Mouse (Mus musculus): ENCODE results near the gene Crybb1. TPM values are rescaled to one million over a fixed set of nuclear protein-coding genes. Genes with fewer than 3 reads are reported as not detected.

Crybb1 gene
- polyA plus RNA-seq, 1 experiment from 2014 or later = 0.20 TPM

DNA sequence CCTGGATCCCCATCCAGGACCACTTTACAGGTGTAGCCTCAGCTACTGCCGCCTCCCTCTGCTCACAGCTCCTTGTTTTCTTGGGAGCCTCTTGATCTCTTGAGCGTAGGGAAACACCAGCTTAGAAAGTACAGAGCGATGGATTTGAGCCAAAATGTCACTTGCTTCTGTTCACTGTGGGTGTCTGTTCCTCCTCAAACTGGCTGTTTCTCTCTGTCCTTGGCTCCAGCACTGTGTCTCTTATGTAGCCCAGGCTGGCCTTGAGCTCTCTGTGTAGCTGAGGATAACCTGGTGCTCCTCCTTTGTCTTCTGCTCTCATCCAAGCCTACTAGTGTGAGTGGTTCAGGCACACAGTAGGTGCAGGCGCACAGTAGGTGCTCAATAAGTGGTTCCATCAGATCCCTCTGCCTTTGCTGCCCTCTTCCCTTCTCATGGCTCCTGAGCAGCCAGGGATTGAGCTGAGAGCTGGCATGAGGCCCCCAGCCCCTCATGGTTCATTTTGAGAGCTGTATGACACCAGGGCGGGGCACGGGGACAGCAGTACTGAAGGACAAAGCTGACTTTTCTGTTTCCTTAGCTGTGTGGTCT, 45.2 kb downstream of the Crybb1 start:
- Histone ChIP-seq H3K4me2 (ENCODE audit: low read depth, severe bottlenecking) (no peak overlapping the region), H3K4me1 (ENCODE audit: control insufficient read depth, insufficient read depth, low read length) (no peaks in the 10 kb centered on the region), H3K4me3 (ENCODE audit: low read depth, low read length) (no peak overlapping the region), H3K27ac (replicated peaks; ENCODE audit: low read depth, low read length) (no peak overlapping the region), H3K27me3 (ENCODE audit: control insufficient read depth, insufficient read depth, low read length) (no peaks in the 10 kb centered on the region), H3K36me3 (ENCODE audit: control insufficient read depth, insufficient read depth, low read length) (no peaks in the 10 kb centered on the region), H3K9ac (ENCODE audit: low read length) (no peak overlapping the region), H3K9me3 (ENCODE audit: control insufficient read depth, low read length) (no peaks in the 10 kb centered on the region)
- 85% methylated on average over 6 of the region's 6 CpGs for WGBS
- no peak for ATAC-seq (ENCODE audit: insufficient number of reproducible peaks, low FRiP score, low TSS enrichment, low read depth)
- no peak for DNase-seq (ENCODE audit: low spot score)

DNA sequence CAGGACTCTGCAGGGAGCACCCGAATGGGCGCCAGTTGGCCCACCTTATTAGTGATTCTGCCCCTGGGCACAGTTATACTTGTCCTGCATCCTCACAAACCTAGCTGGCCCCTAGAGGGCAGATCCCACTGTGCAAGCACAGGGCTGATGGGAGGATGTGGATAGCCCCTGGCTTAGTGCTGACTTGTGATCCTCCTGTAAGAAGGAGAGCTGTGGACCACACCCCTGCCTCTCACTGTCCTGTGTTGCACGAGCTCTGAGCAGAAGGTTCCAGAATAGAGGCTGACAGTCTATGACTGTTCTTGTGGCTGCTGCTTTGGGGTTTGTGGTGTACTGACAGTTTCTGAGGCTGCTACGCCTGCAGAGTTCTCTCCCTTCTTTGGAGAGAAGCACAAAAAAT, 46.1 kb downstream of the Crybb1 start:
- Histone ChIP-seq H3K9ac (ENCODE audit: low read length) (no peak overlapping the region), H3K4me3 (ENCODE audit: low read depth, low read length) (no peak overlapping the region), H3K27me3 (ENCODE audit: control insufficient read depth, insufficient read depth, low read length) (no peaks in the 10 kb centered on the region), H3K27ac (replicated peaks; ENCODE audit: low read depth, low read length) (no peak overlapping the region), H3K4me1 (ENCODE audit: control insufficient read depth, insufficient read depth, low read length) (no peaks in the 10 kb centered on the region), H3K36me3 (ENCODE audit: control insufficient read depth, insufficient read depth, low read length) (no peaks in the 10 kb centered on the region), H3K9me3 (ENCODE audit: control insufficient read depth, low read length) (no peaks in the 10 kb centered on the region), H3K4me2 (ENCODE audit: low read depth, severe bottlenecking) (no peak overlapping the region)
- ATAC-seq (ENCODE audit: insufficient number of reproducible peaks, low FRiP score, low TSS enrichment, low read depth) = no peak
- no peak for DNase-seq (ENCODE audit: low spot score)
- WGBS = 89% methylated on average over 4 of the region's 4 CpGs

DNA sequence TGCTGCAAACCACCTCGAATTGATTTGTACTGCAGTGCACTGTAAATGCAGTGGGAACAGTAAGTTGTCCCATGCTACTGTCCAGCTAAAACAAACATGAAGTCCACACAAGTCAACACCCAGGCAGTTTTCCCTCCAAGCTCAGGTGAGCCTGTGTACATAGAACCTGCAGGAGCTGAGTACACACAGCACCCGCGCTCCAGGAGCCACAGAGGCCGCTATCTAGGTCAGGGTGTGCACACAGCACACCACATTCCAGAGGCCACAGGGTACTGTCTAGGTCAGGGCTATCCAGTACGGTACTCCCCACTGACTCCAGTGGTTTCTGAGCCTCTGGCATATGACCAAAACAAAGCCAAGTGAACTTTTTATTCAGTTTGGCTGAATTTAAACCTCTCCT, 46.7 kb downstream of the Crybb1 start:
- Histone ChIP-seq H3K4me3 (ENCODE audit: low read depth, low read length) (no peak overlapping the region), H3K4me2 (ENCODE audit: low read depth, severe bottlenecking) (no peak overlapping the region), H3K9ac (ENCODE audit: low read length) (no peak overlapping the region), H3K36me3 (ENCODE audit: control insufficient read depth, insufficient read depth, low read length) (peaks cover 1% of the 10 kb centered on the region; the same call in 1 of the 2 replicates), H3K4me1 (ENCODE audit: control insufficient read depth, insufficient read depth, low read length) (no peaks in the 10 kb centered on the region), H3K9me3 (ENCODE audit: control insufficient read depth, low read length) (no peaks in the 10 kb centered on the region), H3K27ac (replicated peaks; ENCODE audit: low read depth, low read length) (no peak overlapping the region), H3K27me3 (ENCODE audit: control insufficient read depth, insufficient read depth, low read length) (no peaks in the 10 kb centered on the region)
- 92% methylated on average over 5 of the region's 5 CpGs for WGBS
- ATAC-seq (ENCODE audit: insufficient number of reproducible peaks, low FRiP score, low TSS enrichment, low read depth) (no peak), DNase-seq (ENCODE audit: low spot score) (no peak)

DNA sequence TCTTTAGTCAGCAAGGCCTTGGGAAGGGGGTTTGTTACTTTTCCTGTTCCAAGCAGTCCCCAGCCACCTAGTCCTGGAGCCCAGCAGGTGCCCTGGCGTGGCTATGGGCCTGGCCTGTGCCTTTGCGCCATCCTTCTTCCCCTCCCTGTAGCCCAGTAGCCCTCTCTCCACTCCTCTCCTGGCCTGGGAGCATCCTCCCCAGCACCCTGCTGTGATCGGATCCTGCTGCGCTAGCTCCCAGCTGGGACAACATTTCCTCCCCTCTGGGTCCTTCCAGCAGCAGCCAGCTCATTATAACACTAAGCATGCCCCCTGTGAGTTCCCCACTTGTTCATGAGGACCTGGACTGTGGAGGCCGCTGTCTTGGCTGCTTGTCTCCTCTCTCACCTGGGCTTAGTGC, 50.2 kb downstream of the Crybb1 start:
- WGBS = 77% methylated on average over 5 of the region's 5 CpGs
- no peaks in the 10 kb centered on the region for H3K4me1 ChIP-seq (ENCODE audit: control insufficient read depth, insufficient read depth, low read length)
- DNase-seq (ENCODE audit: low spot score) = no peak

DNA sequence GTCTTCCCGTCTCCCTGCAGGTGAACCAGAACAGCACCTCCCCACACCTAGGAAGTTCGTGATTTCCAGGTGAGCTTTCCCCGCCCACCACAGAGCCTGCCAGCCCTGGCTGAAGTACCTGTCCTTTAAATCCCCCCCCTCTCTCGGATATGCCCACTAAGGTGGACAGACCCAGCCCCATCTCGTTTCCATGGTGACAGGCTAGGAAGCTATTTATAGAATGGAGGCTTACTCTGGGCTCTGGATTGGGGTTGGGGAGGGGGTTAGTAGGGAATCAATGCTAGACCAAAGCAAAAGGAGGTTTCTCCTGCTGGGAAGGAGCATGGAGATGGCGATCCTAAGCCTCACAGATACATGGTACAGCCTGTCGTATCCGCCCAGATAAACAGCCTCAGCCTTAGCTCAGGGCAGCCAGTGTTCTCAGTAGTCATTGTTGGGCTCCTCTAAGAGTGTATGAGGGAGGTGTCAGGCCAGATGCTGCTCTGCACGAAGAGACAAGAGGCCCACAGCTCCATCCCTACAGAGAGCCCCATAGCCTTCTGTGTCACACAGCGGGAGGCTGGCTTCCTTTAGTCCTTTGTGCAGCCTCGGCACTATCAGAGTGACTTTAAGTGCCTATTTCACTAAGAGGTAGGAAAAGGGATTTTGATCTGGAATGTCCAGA, 57.7 kb downstream of the Crybb1 start:
- ATAC-seq (ENCODE audit: insufficient number of reproducible peaks, low FRiP score, low TSS enrichment, low read depth) = no peak
- Histone ChIP-seq H3K9ac (ENCODE audit: low read length) (no peak overlapping the region), H3K36me3 (ENCODE audit: control insufficient read depth, insufficient read depth, low read length) (peaks cover 4% of the 10 kb centered on the region), H3K4me3 (ENCODE audit: low read depth, low read length) (no peak overlapping the region), H3K9me3 (ENCODE audit: control insufficient read depth, low read length) (no peaks in the 10 kb centered on the region), H3K4me1 (ENCODE audit: control insufficient read depth, insufficient read depth, low read length) (no peaks in the 10 kb centered on the region), H3K27me3 (ENCODE audit: control insufficient read depth, insufficient read depth, low read length) (no peaks in the 10 kb centered on the region), H3K27ac (replicated peaks; ENCODE audit: low read depth, low read length) (no peak overlapping the region), H3K4me2 (ENCODE audit: low read depth, severe bottlenecking) (no peak overlapping the region)
- WGBS = 88% methylated on average over 11 of the region's 11 CpGs
- DNase-seq (ENCODE audit: low spot score) = no peak

More for the DNA sequence above, 50.2 kb downstream of the Crybb1 start:
- Histone ChIP-seq H3K27ac (replicated peaks; ENCODE audit: low read depth, low read length) (no peak overlapping the region), H3K4me2 (ENCODE audit: low read depth, severe bottlenecking) (no peak overlapping the region), H3K27me3 (ENCODE audit: control insufficient read depth, insufficient read depth, low read length) (no peaks in the 10 kb centered on the region), H3K9me3 (ENCODE audit: control insufficient read depth, low read length) (no peaks in the 10 kb centered on the region), H3K36me3 (ENCODE audit: control insufficient read depth, insufficient read depth, low read length) (peaks cover 14% of the 10 kb centered on the region), H3K9ac (ENCODE audit: low read length) (no peak overlapping the region), H3K4me3 (ENCODE audit: low read depth, low read length) (no peak overlapping the region)
- no peak for ATAC-seq (ENCODE audit: insufficient number of reproducible peaks, low FRiP score, low TSS enrichment, low read depth)

DNA sequence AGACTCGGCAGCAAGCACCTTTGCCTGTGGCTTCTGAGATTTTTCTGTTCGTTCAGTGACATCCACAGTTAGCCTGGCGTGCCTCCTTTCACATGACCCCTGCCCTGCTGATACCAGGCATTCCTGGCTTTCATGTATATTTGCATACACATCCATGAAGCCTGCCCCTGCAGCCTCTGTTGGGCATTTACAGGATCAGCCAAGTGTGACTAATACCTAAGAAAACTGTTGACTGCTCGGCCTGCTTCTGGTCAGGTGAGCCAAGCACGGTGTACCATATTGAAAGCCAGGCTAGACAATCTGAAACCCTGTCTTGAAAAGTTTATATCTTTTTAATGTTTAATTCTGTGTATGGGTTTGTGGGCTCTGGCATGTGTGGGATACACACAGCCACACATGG, 60.9 kb downstream of the Crybb1 start:
- no peaks in the 10 kb centered on the region for H3K27me3 ChIP-seq (ENCODE audit: control insufficient read depth, insufficient read depth, low read length)
- H3K4me2 ChIP-seq (ENCODE audit: low read depth, severe bottlenecking) = no peak overlapping the region
- H3K27ac ChIP-seq (replicated peaks; ENCODE audit: low read depth, low read length) = no peak overlapping the region
- ATAC-seq (ENCODE audit: insufficient number of reproducible peaks, low FRiP score, low TSS enrichment, low read depth) (no peak), DNase-seq (ENCODE audit: low spot score) (no peak)
- no peaks in the 10 kb centered on the region for H3K4me1 ChIP-seq (ENCODE audit: control insufficient read depth, insufficient read depth, low read length)
- H3K9me3 ChIP-seq (ENCODE audit: control insufficient read depth, low read length) = no peaks in the 10 kb centered on the region
- whole genome bisulfite sequencing = 82% methylated on average over 5 of the region's 5 CpGs
- H3K36me3 ChIP-seq (ENCODE audit: control insufficient read depth, insufficient read depth, low read length) = no peaks in the 10 kb centered on the region
- H3K9ac ChIP-seq (ENCODE audit: low read length) = no peak overlapping the region
- no peak overlapping the region for H3K4me3 ChIP-seq (ENCODE audit: low read depth, low read length)

DNA sequence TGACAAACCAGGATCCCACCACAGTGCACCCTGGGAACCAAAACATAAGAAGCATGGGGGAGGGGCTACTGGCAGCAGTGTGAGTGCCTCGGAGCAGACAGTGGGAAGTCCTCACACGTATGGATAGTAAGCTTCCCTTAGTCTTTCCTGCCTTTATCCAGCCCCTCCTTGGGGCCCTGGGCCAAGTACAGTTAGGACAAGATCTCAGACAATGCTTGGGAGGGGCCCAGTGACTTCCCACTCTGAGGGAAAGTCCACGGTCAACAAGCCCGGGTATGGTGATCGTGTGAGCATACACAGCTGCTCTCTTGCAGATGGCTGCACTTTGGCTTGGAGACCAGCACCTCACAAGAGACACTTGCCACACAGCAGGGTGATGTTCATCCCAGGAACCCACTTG, 61.7 kb downstream of the Crybb1 start:
- Histone ChIP-seq H3K27ac (replicated peaks; ENCODE audit: low read depth, low read length) (no peak overlapping the region), H3K27me3 (ENCODE audit: control insufficient read depth, insufficient read depth, low read length) (no peaks in the 10 kb centered on the region), H3K4me2 (ENCODE audit: low read depth, severe bottlenecking) (no peak overlapping the region), H3K9me3 (ENCODE audit: control insufficient read depth, low read length) (no peaks in the 10 kb centered on the region), H3K4me1 (ENCODE audit: control insufficient read depth, insufficient read depth, low read length) (no peaks in the 10 kb centered on the region), H3K4me3 (ENCODE audit: low read depth, low read length) (no peak overlapping the region), H3K36me3 (ENCODE audit: control insufficient read depth, insufficient read depth, low read length) (no peaks in the 10 kb centered on the region), H3K9ac (ENCODE audit: low read length) (no peak overlapping the region)
- WGBS = 55% methylated on average over 5 of the region's 5 CpGs
- ATAC-seq (ENCODE audit: insufficient number of reproducible peaks, low FRiP score, low TSS enrichment, low read depth) (no peak), DNase-seq (ENCODE audit: low spot score) (no peak)
